Mouse (Mus musculus) embryonic fibroblast, embryonic 13.5 days (primary cell): Measurements from ENCODE around the gene Slc25a22.

Source experiments
- CTCF ChIP-seq: IDR thresholded peaks from 2 replicates; pipeline ENCODE4 v1.5.1; 2011; ENCODE audit warnings: mild to moderate bottlenecking, control low read depth, low read length, moderate library complexity, borderline replicate concordance; ENCODE audit not compliant: insufficient read depth
- POLR2A ChIP-seq: IDR thresholded peaks from 2 replicates; pipeline ENCODE4 v1.6.1; 2011; ENCODE audit warnings: low read depth, mild to moderate bottlenecking, control low read depth, low read length, moderate library complexity

DNA sequence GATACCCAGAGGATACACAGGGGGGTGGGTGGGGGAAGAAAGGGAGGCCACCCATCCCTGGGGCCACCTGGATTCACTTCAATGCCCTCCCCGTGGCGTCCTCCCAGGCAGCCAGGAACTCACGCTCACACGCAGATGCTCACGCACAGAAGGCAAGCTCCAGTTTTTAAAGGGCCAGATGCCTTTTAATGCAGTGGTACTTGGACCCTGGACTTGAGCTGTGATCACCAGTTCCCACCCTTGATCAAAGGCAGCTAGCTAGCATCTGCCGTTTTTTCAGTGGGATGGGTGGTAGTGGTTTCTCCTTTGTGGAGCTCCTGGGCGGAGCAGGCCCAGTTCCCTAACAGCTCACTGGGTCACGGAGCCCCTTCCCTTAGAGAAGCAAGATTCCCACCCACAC lies 3.2 kb downstream of the Slc25a22 start:
- peak; percentile 45; the same call in 1 of the 2 replicates for TF ChIP-seq POLR2A
- TF ChIP-seq CTCF = no peak
